Mouse (Mus musculus) gastrocnemius, postnatal 25 days (tissue): ENCODE measurements around the gene Olfr1367. TPM values are rescaled to one million over a fixed set of nuclear protein-coding genes. Genes with fewer than 3 reads are reported as not detected.

Source experiments
- DNase-seq: peaks from one replicate; pipeline ENCODE4 v3.0.0; 2022
- long read RNA-seq, 2 experiments: library from polyadenylated mRNA; stranded (forward); transcript quantifications; one replicate each; pipeline ENCODE4 v2.0.0; 2021
- total RNA-seq, 2 experiments: library from RNA; stranded (reverse); gene quantifications; 1 replicate in 1 of 2; 2 replicates in 1 of 2; pipeline ENCODE4 v1.2.3; 2021

The Olfr1367 gene
- total RNA-seq = not detected
- long read RNA-seq, experiment 1 = 0 reads
- long read RNA-seq, experiment 2 = 0 reads

DNA sequence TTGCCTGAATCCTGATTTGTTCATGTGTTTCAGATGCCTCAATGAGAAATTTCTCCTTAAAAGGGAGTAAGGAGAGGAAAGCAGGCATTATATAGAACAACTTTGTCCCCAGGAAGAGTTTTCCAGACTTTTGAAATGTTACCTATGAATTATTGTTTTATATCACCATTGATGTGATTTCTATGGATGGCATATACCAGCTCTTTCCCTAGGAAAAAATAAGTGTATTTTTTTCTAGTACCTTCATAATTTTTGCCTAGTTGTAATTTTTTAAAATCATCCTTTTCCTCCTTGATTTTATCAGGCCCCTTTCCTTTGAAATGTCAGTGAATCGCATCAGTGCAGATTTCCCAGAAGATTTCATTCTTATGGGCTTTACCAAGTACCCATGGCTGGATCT, at the start of gene Olfr1367:
Gene Olfr1367 (plus strand): TSS at position 301 of the 400 bp plus-strand sequence.
- no peak for DNase-seq

DNA sequence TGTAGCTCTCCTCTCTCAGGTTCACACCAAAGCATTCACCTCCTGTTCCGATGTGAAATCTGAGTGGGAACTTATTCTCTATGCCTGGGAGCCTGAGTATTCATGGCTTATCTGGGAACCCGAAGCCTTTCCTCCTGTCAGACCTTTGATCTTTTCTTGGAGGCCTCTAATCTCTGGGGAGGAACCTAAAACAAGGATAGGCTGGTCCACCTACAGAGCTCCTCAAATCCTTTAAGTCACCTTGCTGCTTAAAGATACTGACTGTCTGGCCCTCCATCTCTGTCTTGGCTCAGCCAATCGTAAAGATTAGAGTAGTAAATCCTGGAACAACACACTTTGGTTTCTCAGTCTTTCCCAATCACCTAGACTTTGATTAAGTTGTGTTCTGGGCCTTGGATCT, 48.2 kb upstream of the Olfr1367 start:
- DNase-seq = no peak

DNA sequence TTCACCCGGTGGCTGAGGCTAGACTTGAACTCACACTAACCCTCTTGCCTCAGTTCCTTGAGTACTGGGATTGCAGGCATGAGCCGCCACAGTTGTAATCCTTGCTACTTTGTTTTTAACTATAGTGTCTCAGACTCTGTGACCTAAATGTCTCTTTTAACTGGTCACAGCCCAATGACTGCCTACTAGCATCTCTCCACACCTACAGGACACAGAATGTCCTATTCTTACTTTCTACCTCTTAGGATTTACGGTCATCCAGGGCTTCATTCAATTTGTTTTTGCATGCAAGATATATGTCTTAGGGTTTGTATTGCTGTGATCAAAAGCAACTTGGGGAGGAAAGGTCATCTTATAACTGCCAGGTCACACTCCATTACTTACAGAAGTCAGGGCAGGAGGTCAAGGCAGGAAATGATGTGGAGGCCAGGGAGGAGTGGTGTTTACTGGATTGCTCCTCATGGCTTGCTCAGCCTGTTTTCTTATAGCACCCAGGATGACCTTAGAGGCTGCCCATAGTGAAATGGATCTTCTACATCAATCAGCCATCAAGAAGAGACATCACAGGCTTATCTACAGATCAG, 42.1 kb upstream of the Olfr1367 start:
- DNase-seq = no peak

DNA sequence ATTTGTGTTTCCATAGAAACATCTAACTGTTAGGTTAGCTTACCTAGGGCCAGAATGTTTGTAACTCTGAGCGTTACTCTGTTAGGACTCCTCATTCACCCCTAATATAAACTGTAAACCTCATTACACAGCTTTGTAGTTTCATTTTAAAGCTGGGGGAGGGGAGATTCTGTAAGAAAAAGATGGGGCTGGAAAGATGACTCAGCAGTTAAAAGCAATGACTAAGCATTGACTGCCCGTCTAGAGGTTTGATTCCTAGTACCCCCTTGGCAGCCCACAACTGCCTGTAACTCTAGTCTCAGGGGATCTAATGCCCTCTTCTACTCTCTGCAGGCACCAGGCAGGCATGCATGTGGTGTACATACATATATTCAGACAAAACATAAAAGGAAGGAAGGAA, 36.9 kb upstream of the Olfr1367 start:
- no peak for DNase-seq

DNA sequence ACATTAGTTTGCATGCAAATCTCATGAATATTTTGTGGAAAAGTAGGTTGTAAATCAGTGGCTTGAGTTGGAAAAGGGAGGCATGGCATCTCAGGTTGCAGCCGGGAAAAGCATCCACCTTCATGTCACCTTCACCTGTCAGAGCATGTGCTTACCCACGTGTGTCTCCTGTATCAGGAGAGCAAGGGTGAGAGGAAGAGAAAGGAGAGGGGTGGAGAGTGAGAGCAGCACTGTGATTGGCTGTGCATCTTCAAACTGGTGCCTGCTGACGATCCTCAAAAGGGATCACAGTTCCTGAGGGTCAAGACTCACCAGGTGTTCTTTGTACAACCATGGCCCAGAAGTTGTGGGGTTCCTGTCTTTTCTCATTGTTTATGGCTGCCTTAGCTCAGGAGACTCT, 34.8 kb upstream of the Olfr1367 start, which contains the start of gene Gpx6:
Gene Gpx6 (plus strand): TSS at position 200 of the 400 bp plus-strand sequence.
- no peak for DNase-seq

DNA sequence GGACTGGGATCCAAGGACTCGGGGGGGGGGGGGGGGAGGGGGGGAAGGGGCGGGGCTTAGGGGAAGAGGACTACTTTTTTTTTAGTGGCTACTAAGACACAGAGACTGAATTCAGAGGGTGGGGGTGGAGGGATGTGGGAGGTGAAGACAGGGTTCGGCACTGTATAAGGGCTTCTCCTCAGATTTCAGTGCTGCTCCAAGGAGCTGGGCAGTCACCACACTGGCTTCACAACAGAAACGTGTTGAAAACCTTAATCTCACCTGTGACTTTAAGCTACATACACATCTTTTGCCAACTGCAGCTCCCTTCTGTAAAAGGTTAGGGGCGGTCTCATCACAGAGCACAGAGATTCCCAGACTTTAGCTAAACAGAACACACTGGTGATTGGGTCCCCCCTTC, 33.9 kb upstream of the Olfr1367 start:
- DNase-seq = no peak

DNA sequence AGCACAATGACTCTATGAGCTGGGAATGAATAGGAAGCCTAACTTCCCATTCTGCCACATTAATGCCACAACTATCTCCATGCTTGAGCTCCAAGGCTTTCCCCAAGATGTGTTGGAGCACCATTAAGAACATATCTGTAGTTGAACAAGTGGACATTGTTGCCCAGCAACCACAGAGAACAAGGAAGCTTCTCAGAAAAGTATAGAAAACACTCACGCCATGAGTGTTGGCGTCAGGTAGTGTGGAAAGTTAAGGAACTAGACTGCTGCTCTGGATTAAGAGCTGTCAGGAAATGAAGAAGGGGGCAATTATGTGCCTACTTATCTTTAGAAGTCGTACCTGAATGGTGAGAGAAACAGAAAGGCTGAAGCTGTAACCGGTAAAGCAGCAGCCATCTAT, 32.8 kb upstream of the Olfr1367 start:
- DNase-seq = no peak

DNA sequence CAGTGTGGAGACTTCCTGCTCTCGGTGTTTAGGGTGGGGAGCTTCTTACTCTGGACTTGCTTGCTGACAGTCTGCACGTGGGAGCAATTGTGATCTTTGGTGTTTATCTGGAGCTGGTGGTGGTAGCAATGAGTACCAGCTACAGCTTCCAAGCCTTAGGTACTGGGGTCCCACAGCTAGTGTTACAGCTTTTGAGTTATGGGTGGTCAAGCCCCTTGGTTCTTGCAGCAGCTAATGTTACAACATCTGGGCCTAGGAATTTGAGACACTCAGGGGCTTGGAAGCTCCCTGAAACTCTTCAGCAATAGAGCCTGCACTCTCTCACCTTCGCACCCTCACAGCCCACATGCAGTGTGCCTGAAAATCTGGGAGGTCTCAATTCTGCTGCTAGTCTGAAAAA, 26.4 kb upstream of the Olfr1367 start:
- no peak for DNase-seq

DNA sequence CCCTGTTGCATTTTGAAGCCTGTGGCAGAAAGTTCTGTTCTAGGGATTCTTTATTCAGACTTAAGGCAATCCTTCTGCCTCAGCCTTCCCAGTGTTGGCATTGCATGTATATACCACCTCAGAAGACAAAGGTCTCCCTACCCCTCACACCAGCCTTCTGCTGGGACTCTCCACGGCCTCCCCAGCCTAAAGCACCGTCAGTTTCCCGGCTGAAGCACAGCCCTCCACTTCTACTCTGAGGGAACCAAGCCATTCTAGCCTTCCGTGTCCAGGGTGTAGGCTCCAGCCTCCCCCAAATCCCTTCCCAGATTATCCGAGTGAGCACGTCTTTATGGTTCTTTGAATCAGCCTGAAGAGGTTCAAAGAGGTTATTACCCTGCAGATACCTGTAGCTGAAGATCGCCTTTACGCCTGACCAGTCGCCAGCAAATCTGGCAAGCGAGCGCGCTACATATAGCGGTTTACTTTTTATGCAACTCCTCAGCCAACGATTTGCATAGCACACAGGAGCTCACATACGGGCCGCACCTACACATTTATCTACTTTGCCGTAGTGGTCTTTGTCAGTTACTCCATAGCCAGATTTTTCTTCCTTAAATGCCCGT, 24.7 kb upstream of the Olfr1367 start:
- no peak for DNase-seq

DNA sequence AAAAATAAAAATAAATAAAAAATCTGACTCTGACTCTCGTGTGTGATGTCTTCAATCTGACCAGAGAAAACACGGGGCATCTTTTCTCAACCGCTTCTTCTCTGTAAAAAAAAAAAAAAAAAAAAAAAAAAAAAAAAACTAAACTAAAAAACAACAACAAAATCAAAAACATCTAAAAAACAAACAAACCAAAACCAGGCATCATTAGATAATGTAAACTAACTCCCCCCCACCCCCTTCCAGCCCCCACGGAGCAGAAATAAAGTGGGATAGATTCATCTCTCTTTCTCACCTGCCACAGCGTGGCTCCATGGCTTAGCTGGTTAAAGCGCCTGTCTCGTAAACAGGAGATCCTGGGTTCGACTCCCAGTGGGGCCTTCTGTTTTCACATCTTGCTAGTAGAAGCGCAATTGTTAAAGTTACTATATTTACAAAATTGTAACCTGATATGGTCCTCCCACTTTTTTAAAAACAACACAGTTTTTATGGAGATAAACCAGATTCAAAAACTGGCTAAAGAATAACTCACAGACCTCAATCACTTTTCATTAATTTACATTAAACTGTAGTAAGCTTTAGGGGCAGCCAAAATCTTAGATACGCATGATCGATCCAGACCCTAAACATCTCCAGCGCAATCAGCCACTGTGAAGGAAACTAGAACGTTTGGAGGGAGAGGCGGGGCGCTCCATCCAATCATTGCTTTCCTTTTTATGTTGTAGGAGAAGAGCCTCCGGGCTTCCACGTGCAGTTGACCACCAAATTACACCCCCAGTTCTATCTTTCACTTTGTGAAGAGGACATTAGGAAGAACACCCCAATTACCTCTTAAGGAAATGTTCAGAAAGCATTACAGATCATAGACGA, 24.0 kb upstream of the Olfr1367 start:
- no peak for DNase-seq

DNA sequence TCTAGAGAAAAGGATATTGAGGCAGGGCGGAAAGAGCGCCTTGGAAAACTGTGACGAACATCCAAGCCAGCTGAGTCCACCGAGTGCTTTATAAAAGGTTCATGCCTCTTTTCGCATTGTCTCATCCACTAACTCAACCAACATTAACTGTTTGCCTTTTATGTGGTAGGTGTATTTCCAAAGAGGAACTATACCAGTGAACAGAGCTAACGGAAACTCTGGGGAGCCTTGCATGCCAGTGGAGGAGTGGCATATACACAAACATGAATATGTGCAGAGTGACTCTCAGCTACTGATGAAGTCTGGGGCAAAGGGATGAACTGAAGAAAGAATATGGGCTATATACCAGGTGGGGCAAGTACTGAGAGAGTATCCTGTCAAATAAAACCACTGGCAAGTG, 23.3 kb upstream of the Olfr1367 start:
- DNase-seq = no peak

DNA sequence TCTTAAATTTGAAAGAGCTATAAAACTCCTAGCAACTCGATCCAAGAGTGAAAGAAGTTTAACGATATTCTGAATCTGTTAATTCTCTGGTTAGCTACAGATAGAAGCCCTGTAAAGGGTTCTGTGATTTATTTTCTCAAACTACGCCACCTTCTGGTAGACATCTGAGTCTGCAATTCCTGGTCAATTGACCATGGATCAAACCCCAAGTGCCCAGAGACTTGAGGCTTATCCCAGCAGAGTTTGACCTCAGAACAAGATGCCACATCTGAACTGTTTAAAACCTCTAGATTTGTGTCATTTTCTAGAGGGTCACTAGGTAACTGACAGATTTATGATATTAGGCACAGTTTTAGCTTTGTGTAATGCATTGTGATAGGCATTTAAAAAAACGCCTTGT, 20.5 kb upstream of the Olfr1367 start:
- DNase-seq = no peak

DNA sequence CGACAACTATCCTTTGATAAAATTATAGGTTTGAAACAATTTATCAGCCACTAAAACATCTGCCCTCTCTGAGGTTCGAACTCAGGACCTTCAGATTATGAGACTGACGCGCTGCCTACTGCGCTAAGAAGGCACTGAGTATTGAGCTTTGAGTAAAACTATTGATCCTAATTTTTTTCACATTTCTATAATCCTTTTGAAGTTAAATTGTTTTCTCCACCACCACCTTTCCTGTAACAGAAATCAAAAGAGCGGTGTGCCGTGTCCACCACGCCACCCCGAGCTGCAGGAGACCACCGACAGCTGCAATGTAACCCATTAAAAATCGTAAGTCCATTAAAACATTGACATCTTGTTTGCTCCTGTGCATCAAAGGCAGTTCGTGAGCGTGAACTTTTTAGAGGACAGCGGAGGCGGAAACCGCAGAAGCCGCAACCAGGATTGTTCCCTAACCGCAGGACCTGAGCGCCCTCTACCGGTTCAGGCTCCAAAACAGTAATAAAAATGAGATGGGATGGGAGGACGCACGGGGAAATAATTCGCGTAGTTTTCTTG, 20.0 kb upstream of the Olfr1367 start:
- peak; percentile 17 for DNase-seq

DNA sequence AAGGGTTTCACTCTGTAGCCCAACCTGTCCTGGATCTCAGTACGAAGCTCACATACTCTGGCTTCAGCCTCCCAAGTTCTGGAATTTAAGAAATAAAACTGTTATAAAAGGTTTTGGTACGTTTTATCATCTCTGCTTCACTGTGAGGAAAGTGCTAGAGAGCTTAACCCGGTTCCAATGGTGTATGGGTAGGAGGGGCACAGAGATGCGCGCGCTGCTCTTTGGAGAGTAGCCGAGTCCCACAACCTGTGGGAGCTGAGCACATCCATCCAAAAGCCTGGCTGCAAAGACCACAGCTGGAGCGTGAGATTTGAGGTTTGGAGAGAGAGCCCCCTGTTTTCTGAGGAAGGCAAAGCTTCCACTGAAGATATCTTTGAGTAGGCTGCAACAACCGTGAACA, 19.3 kb upstream of the Olfr1367 start:
- no peak for DNase-seq

DNA sequence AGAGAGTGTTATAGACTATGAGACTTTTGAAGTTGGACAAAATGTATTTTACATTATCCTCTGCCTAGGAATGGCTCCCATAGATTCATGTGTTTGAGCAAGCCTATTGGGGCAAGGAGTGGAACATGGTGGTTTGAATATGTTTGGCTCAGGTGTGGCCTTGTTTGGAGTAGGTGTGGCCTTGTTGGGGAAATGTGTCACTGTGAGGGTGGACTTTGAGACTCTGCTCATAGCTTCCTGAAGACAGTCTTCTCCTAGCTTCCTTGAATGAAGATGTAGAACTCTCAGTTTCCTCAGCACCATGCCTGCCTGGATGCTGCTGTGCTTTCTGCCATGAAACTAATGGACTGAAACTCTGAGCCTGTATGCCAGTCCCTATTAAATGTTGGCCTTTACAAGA, 3.9 kb downstream of the Olfr1367 start:
- no peak for DNase-seq

DNA sequence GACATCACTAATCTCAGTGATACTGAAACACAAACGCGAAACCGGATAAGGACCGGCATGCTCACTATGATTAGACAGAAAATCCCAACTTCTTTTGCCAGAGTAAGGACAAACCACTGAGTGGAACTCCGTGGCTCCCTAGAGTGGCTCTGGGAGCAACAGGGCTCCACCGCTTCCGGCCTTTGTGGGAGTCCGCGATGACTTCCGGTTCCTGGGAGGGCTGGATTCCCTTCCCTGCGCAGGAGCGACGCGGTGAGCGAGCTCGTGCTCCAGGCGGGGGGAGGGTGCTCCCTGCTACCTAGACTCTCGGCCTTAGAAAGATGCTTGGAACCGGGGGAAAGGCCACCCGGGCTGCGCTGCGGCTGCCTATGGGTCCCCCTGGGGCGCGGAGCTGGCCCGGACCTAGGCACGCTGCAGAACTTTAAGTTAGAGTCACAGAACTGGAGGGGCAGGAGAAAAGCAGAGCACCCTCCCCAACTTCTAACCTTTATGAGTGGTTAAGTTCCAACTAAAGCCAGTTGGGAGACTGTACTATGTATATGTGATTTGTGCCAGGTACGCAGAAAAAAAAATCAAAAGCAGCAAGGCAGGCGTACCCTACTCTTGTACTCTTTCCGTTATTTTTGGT, 16.0 kb downstream of the Olfr1367 start, which contains the start of gene Zscan12:
Gene Zscan12 (plus strand): TSS at position 200 of the 628 bp plus-strand sequence.
- DNase-seq = peak; percentile 89

DNA sequence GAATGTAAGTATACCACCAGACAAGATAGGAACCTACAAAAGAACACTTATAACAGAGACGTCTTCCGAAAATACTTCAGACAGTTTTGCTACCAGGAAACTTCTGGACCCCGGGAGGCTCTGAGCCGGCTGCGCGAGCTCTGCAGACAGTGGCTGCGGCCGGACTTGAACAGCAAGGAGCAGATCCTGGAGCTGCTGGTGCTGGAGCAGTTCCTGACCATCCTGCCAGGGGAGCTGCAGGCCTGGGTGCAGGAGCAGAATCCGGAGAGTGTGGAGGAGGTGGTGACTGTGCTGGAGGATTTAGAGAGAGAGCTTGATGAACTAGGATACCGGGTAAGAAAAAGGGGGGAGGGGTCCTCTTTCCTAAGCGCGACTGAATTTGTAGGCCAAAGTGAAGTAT, 17.0 kb downstream of the Olfr1367 start:
- no peak for DNase-seq

DNA sequence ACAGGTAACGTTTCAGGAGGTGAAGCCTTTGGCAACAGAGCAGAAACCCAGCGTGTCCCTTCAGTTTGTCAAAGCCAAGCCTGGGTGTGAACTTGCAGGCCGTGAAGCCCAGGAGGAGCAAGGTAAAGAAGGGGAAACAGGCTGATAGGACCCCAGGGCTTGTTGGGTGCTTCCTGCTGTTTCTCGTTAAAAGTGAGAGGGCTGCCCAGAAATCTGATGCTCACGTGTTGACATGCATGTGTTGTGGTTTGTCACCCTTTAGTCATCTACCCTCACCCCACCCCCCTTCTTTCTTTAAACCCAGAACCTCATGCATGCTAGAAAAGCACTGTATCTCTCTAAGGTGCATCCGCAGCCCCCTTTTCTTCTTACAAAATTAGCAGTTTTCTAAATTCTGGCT, 19.9 kb downstream of the Olfr1367 start:
- no peak for DNase-seq

DNA sequence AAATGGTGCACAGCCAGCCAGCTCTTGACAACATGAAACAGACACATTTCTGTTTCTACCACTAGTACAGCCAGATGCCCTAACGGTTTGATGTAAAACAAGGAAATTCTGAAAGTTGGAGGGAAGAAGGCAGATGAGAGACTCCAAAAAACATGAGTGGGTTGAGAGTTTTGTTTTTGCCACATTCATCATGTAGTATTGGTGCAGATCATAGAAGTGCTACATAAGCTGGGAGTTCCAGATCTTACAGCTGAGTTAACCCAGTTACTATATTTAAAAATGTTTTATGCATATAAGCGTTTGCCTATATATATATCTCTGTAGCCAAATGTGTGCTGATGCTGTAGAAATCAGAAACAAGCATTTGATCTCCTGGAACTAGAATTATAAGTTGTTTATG, 26.0 kb downstream of the Olfr1367 start:
- no peak for DNase-seq

DNA sequence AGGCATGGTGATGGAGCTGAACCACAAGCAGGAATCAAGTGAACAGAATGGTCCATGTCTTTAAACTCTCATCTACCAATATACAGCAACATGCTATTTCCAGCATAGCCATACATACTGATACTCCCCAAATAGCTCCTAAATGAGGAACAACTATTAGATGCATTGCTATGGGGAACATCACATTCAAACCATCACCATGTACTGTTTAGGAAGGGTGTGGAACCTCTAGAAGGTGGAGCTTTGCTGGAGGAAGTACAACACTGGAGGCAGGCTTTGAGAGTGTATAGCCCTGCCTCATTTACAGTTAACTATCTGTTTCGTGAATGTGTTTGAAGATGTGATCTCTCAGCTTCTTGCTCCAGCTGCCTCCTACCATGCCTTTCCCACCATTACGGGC, 31.1 kb downstream of the Olfr1367 start:
- DNase-seq = no peak

DNA sequence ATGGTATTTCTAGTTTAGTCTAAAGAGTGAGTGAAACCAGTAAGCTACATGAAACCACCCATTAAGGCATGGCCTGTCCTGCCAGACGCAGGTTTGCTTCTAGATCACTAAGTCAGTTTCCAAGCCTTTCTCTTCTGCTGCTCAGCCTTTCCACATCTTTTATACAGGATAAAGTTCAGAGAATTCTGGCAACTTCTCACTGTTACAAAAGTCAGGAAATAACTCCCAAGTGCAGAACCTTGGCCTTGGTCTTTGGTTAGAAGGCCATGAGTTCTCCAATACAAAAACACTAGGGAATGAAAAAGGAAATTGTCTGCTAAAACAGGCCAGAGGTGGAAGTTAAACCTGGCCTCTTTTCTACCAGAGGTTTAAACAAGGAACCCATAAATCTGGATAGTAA, 48.5 kb downstream of the Olfr1367 start:
- no peak for DNase-seq

DNA sequence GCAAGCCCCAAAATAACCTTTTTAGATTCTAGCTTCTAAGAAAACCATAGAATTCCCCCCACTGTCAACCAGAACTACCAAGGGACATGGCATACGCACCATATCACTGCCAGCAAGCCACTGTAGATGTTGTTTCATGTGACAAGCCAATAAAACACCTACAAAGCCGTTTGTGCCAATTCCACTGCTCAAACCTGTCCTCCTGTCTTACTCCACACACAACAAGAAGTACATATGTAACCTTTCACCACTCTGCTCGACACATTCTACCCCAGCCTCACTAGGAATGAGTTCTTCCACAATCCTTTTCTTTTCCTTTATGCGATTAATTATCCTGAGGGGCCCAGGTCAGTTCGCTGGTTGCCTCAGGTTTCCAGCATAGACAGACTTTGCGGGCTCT, 48.9 kb downstream of the Olfr1367 start:
- DNase-seq = no peak

DNA sequence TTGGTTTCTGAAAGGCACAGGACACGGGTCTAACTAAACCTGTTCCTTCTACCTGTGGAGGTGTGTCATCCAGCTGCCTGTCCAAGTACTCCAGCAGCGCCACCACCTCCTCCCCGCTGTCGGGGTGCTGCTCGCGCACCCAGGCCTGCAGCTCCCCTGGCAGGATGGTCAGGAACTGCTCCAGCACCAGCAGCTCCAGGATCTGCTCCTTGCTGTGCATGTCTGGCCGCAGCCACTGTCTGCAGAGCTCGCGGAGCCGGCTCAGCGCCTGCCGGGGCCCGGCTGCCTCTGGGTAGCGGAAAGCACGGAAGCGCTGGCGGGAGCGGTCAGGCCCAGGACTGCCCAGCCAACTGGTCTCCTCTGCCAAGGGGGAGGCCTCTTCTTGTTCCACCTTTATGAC, 49.3 kb downstream of the Olfr1367 start:
- DNase-seq = peak; percentile 8
